ENCODE assay signal across 12 mouse cellular contexts in genomic region chr15:93379177-93379576, GRCm38 (mm10). TPM values are rescaled to one million over a fixed set of nuclear protein-coding genes. Genes with fewer than 3 reads are reported as not detected.
DNase-seq lines count a peak whose midpoint lies in the region; ATAC-seq and TF ChIP-seq lines count a peak whose summit lies in the region.
"Had no signal": no experiment of that assay in that cellular context is flagged by ENCODE, and none has a peak within 500 bp of the region (broad histone marks: within the 10 kb centered on the region; RNA-seq: fewer than 3 reads in every experiment).

No protein-coding gene starts in this region.

- no peak for TF ChIP-seq POLR2A in kidney, adult 2 months (IDR thresholded peaks at IDR 0.05; ENCODE audit: low read depth, low read length)

- ATAC-seq in kidney, embryonic 14.5 days (ENCODE audit: low FRiP score, low TSS enrichment): no peak
- ATAC-seq in granulocyte monocyte progenitor cell, adult 5-6 weeks (replicated peaks; ENCODE audit: poor library complexity, severe bottlenecking): peak; percentile 72

- WGBS in kidney, adult 2 months: 78% methylated on average over 3 of the region's 3 CpGs
- 81% methylated on average over 3 of the region's 3 CpGs for WGBS in kidney, embryonic 14.5 days
- 78% methylated on average over 3 of the region's 3 CpGs for WGBS in embryonic facial prominence, embryonic 10.5 days

- H3K36me3 ChIP-seq in kidney, adult 2 months (ENCODE audit: control insufficient read depth, insufficient read depth, low read length): no peaks in the 10 kb centered on the region
- H3K36me3 ChIP-seq in kidney, embryonic 14.5 days (ENCODE audit: control insufficient read depth, insufficient read depth, low read length): no peaks in the 10 kb centered on the region; the same call in 1 of the 2 replicates
- H3K36me3 ChIP-seq in embryonic facial prominence, embryonic 10.5 days (replicated peaks): peaks cover 7% of the 10 kb centered on the region
- H3K36me3 ChIP-seq: midbrain, embryonic 12.5 days had no signal

- no peak overlapping the region for H3K4me3 ChIP-seq in kidney, adult 2 months (ENCODE audit: insufficient read depth, low read depth, low read length)
- H3K4me3 ChIP-seq in kidney, embryonic 14.5 days (ENCODE audit: low read length): no peak overlapping the region
- no peak overlapping the region for H3K4me3 ChIP-seq in embryonic facial prominence, embryonic 10.5 days
- H3K4me3 ChIP-seq: embryonic facial prominence, embryonic 15.5 days; midbrain, embryonic 12.5 days had no signal

- no peaks in the 10 kb centered on the region for H3K27me3 ChIP-seq in kidney, adult 2 months (replicated peaks; ENCODE audit: control insufficient read depth, insufficient read depth, low read length)
- no peaks in the 10 kb centered on the region for H3K27me3 ChIP-seq in kidney, embryonic 14.5 days (ENCODE audit: control insufficient read depth, insufficient read depth, low read length)
- H3K27me3 ChIP-seq in embryonic facial prominence, embryonic 10.5 days (replicated peaks; ENCODE audit: low read depth, poor library complexity, severe bottlenecking): no peaks in the 10 kb centered on the region
- H3K27me3 ChIP-seq: embryonic facial prominence, embryonic 15.5 days; midbrain, embryonic 12.5 days had no signal

- no peak overlapping the region for H3K9ac ChIP-seq in kidney, embryonic 14.5 days (ENCODE audit: low read depth, low read length)
- H3K9ac ChIP-seq: embryonic facial prominence, embryonic 15.5 days; midbrain, embryonic 12.5 days had no signal

- no peak overlapping the region for H3K27ac ChIP-seq in kidney, adult 2 months (ENCODE audit: insufficient read depth, low read depth, low read length)
- no peak overlapping the region for H3K27ac ChIP-seq in kidney, embryonic 14.5 days (ENCODE audit: low read depth, low read length)
- no peak overlapping the region for H3K27ac ChIP-seq in embryonic facial prominence, embryonic 10.5 days (replicated peaks)
- H3K27ac ChIP-seq: embryonic facial prominence, embryonic 15.5 days; midbrain, embryonic 12.5 days had no signal

- no peak overlapping the region for H3K4me2 ChIP-seq in kidney, embryonic 14.5 days (replicated peaks; ENCODE audit: low read depth, low read length)
- H3K4me2 ChIP-seq: embryonic facial prominence, embryonic 15.5 days; midbrain, embryonic 12.5 days had no signal

- H3K9me3 ChIP-seq in kidney, embryonic 14.5 days (ENCODE audit: control insufficient read depth, low read length): no peaks in the 10 kb centered on the region
- H3K9me3 ChIP-seq in embryonic facial prominence, embryonic 10.5 days: no peaks in the 10 kb centered on the region
- H3K9me3 ChIP-seq: embryonic facial prominence, embryonic 15.5 days; midbrain, embryonic 12.5 days had no signal

- no peaks in the 10 kb centered on the region for H3K4me1 ChIP-seq in kidney, adult 2 months (ENCODE audit: control insufficient read depth, insufficient read depth, low read length)
- H3K4me1 ChIP-seq in kidney, embryonic 14.5 days (ENCODE audit: control insufficient read depth, insufficient read depth, low read length): no peaks in the 10 kb centered on the region
- no peaks in the 10 kb centered on the region for H3K4me1 ChIP-seq in embryonic facial prominence, embryonic 10.5 days
- H3K4me1 ChIP-seq: embryonic facial prominence, embryonic 15.5 days; midbrain, embryonic 12.5 days had no signal

- peak; percentile 50 for TF ChIP-seq CTCF in kidney, adult 2 months (conservative IDR thresholded peaks at IDR 0.05; ENCODE audit: insufficient read depth, insufficient read length, low read depth, low read length)

- DNase-seq in kidney, adult 2 months: no peak
- DNase-seq in ES-CJ7 (ENCODE audit: low read depth, low spot score): peak; percentile 58
- DNase-seq in retina, embryonic 14.5 days (ENCODE audit: low spot score): peak; percentile 9
- no peak for DNase-seq in cerebellum, adult 11 months
- DNase-seq in layer of hippocampus, adult 18-20 months (ENCODE audit: low spot score in 2 of 2): no peak
- no peak for DNase-seq in embryonic facial prominence, embryonic 10.5 days (ENCODE audit: low spot score)
- DNase-seq: adrenal gland, postnatal 10 days; layer of hippocampus, adult 9-11 months had no signal

RNA-seq across cellular contexts. Expression of gene Zcrb1, which starts 19.0 kb away (rescaled TPM):
- 28.1 and 32.1 TPM in 2 replicates for polyA plus RNA-seq in kidney, adult 2 months (2012; rRNA removed)
- polyA plus RNA-seq in kidney, embryonic 14.5 days (2014; fragmentation: Nextera tagmentation; extraction: Ambion mirVana): 134 and 165 TPM in 2 replicates
- total RNA-seq in granulocyte monocyte progenitor cell, adult 5-6 weeks (2014; fragmentation: Nextera tagmentation): 107 and 146 TPM in 2 replicates
- total RNA-seq in granulocyte monocyte progenitor cell, adult 5-6 weeks (2017): 56.0 and 80.4 TPM in 2 replicates
- total RNA-seq in layer of hippocampus, adult 18-20 months (2021): 10 to 100 TPM; 73.9 to 75.0 TPM
- polyA plus RNA-seq in embryonic facial prominence, embryonic 10.5 days (2016; fragmentation: Nextera tagmentation; extraction: Ambion mirVana): 157 and 158 TPM in 2 replicates

RNA-seq across cellular contexts. Expression of gene Pphln1, which starts 19.0 kb away (rescaled TPM):
- 7.3 and 8.9 TPM in 2 replicates for polyA plus RNA-seq in kidney, adult 2 months (2012; rRNA removed)
- 30.1 and 43.4 TPM in 2 replicates for polyA plus RNA-seq in kidney, embryonic 14.5 days (2014; fragmentation: Nextera tagmentation; extraction: Ambion mirVana)
- total RNA-seq in granulocyte monocyte progenitor cell, adult 5-6 weeks (2014; fragmentation: Nextera tagmentation): 64.9 and 67.8 TPM in 2 replicates
- 49.6 and 54.8 TPM in 2 replicates for total RNA-seq in granulocyte monocyte progenitor cell, adult 5-6 weeks (2017)
- total RNA-seq in layer of hippocampus, adult 18-20 months (2021): 10 to 100 TPM; 43.4 to 43.9 TPM
- polyA plus RNA-seq in embryonic facial prominence, embryonic 10.5 days (2016; fragmentation: Nextera tagmentation; extraction: Ambion mirVana): 93.3 and 103 TPM in 2 replicates

RNA-seq across cellular contexts. Expression of gene Yaf2, which starts 42.4 kb away (rescaled TPM):
- polyA plus RNA-seq in kidney, adult 2 months (2012; rRNA removed): 22.7 and 23.8 TPM in 2 replicates
- polyA plus RNA-seq in kidney, embryonic 14.5 days (2014; fragmentation: Nextera tagmentation; extraction: Ambion mirVana): 114 and 116 TPM in 2 replicates
- 26.3 and 38.2 TPM in 2 replicates for total RNA-seq in granulocyte monocyte progenitor cell, adult 5-6 weeks (2014; fragmentation: Nextera tagmentation)
- total RNA-seq in granulocyte monocyte progenitor cell, adult 5-6 weeks (2017): 26.6 and 31.5 TPM in 2 replicates
- total RNA-seq in layer of hippocampus, adult 18-20 months (2021): 10 to 100 TPM; 89.2 to 94.4 TPM
- 104 and 113 TPM in 2 replicates for polyA plus RNA-seq in embryonic facial prominence, embryonic 10.5 days (2016; fragmentation: Nextera tagmentation; extraction: Ambion mirVana)

Comparison
In these comparisons a context has a peak if more than half of its experiments do, and no peak if none do; other contexts are left out.
1. DNase-seq: peak in ES-CJ7 (single experiment) and retina, embryonic 14.5 days (single experiment); none in kidney, adult 2 months (single experiment), cerebellum, adult 11 months (single experiment), layer of hippocampus, adult 18-20 months (0 of 2) and embryonic facial prominence, embryonic 10.5 days (single experiment).